Mouse (Mus musculus): ENCODE measurements around the gene Ddhd1.

GRCm38 (mm10) chr14:45561681-45562080 is 96.3 kb downstream of the Ddhd1 start:
- TF ChIP-seq EP300 (optimal IDR thresholded peaks at IDR 0.05): no peak
- TF ChIP-seq CTCF (IDR thresholded peaks at IDR 0.05; ENCODE audit: low read depth): no peak

Measured in stomach, postnatal 0 days (tissue).